Mouse (Mus musculus): ENCODE results near the gene Cpn2. TPM values are rescaled to one million over a fixed set of nuclear protein-coding genes. Genes with fewer than 3 reads are reported as not detected.

Cpn2 gene
- polyA plus RNA-seq, 1 experiment from 2014 or later = 3.6 TPM

DNA sequence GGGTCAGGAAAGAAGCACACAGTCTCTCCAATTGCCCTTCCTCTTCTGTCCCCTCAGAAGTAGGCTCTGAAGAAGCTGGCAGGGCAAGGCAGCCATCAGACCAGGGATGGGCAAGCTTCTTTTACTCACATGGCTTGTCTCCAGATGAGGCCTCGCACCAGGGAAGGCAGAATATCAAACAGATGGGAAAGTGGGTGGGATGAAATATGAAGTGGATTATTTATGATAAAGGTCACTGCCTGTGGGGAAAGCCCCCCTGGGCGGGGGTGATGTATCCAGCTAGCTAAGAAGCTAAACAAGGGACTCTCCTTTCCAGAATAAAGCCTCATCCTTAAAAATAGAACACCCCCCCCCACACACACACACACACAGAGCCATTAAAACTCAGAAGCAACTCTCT is 31.7 kb downstream of the Cpn2 start:
- Histone ChIP-seq H3K4me2 (no peak overlapping the region), H3K27ac (replicated peaks) (no peak overlapping the region), H3K36me3 (replicated peaks) (no peaks in the 10 kb centered on the region), H3K9me3 (replicated peaks) (no peaks in the 10 kb centered on the region), H3K4me1 (replicated peaks) (peaks cover 9% of the 10 kb centered on the region), H3K9ac (no peak overlapping the region), H3K4me3 (replicated peaks) (no peak overlapping the region), H3K27me3 (peaks cover 32% of the 10 kb centered on the region)
- no peak for ATAC-seq (ENCODE audit: insufficient read depth)
- 45% methylated on average over 2 of the region's 2 CpGs for WGBS (ENCODE audit: insufficient replicate concordance)

DNA sequence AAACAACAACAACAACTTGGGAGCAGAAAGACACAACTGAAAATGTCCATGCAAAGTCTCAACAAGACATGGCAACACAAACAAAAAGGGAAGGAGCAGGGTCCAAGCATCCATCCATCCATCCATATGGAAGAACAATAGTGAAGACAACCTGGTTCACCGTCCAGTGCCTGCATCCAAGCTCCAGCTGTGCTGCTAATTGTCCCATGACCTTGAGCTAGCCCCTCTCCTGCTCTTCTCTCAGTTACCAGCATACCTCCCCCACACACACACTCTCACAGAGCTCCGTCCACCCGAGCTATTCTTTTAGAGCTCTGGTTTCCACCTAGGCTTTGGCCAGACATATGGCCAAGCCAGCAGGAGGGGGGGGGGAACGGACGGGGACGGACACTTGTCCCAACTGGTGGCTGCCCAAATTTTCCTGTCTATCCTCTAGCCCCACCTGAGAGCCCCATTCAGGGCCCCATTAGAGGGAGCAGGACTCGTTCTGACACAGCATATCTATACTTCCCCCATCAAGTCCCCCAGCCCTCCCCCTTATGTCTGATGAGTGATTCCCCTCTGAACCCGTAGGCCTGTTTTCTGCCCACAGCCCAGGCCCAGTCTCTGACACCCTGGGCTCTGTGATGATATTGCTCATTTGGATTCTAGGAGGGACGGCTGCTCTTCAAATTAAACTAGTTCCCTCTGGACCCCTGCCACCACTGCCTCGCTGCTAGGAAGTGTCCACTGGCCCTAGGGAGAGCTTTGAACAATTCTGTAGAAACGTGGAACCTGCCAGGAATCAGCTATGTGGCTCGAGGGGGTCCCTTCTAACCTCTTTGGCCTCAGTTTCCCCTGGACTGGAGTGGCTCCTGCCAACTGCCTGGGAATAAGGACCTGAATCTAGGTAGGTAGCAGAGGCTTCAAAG is 32.4 kb downstream of the Cpn2 start:
- H3K27me3 ChIP-seq = peaks cover 32% of the 10 kb centered on the region
- no peak overlapping the region for H3K4me2 ChIP-seq
- WGBS (ENCODE audit: insufficient replicate concordance) = 32% methylated on average over 12 of the region's 12 CpGs
- no peak for ATAC-seq (ENCODE audit: insufficient read depth)
- no peak overlapping the region for H3K27ac ChIP-seq (replicated peaks)
- H3K4me1 ChIP-seq (replicated peaks) = peaks cover 9% of the 10 kb centered on the region
- no peaks in the 10 kb centered on the region for H3K36me3 ChIP-seq (replicated peaks)
- H3K9ac ChIP-seq = no peak overlapping the region
- H3K4me3 ChIP-seq (replicated peaks) = no peak overlapping the region
- H3K9me3 ChIP-seq (replicated peaks) = no peaks in the 10 kb centered on the region

DNA sequence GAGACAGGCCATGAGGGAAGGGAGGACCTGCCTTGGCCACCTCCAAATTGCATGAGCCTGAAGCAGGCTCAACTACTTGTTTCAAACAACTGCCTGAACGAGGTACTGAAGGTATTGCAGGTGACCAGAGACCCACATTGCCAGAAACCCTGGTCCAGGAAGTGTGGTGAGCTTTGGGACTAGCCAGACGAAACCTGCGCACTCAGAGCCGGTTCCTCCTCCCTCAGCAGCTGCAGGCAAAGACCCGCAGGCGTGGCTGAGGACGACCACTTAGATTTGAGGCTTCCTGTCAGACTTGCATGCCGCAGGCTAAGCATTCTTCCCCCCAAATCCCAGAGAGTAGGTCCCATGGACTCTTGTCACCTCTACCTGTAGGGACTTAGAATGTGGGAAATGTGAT is 33.2 kb downstream of the Cpn2 start:
- Histone ChIP-seq H3K9ac (no peak overlapping the region), H3K27me3 (peaks cover 32% of the 10 kb centered on the region), H3K36me3 (replicated peaks) (no peaks in the 10 kb centered on the region), H3K4me2 (no peak overlapping the region), H3K4me1 (replicated peaks) (peaks cover 9% of the 10 kb centered on the region), H3K9me3 (replicated peaks) (no peaks in the 10 kb centered on the region), H3K4me3 (replicated peaks) (no peak overlapping the region), H3K27ac (replicated peaks) (no peak overlapping the region)
- no peak for ATAC-seq (ENCODE audit: insufficient read depth)
- WGBS (ENCODE audit: insufficient replicate concordance) = 26% methylated on average over 8 of the region's 8 CpGs

DNA sequence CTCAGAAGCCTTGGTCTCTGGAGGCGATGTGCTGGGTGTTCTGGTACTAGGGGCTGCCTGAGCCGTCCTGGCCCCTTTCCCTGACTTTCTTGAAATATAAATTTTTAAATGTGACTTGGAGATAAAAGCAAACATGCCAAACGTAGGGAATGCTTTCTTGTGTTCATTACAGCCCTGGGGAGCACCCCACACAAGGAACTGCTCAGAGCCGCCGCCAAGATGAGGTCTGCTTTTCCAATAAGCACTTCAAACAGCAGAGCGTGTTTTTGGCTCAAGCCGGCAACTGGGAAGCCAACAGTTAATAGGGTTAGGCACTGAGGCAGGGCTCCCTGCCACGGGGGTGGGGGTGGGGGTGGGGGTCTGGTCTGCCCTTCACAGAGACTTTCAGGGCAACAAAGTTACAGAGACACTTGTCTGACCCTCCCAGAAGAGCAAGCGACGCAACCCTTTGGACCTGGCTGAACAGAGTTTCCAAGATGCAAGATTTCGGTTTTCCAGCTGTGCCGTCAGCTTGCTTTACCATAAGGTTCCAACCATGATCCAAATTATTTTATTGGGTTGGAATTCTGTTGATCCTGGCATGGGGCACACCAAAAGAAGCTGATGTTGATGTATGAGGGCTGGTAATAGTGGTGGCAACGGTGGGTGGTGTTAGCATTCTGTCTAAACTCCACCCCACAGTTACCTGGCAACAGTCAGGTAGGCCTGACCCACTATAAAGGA is 35.3 kb downstream of the Cpn2 start:
- Histone ChIP-seq H3K4me2 (no peak overlapping the region), H3K27ac (replicated peaks) (no peak overlapping the region), H3K27me3 (peaks cover 29% of the 10 kb centered on the region), H3K36me3 (replicated peaks) (no peaks in the 10 kb centered on the region), H3K4me1 (replicated peaks) (peaks cover 18% of the 10 kb centered on the region), H3K4me3 (replicated peaks) (no peak overlapping the region), H3K9me3 (replicated peaks) (no peaks in the 10 kb centered on the region), H3K9ac (no peak overlapping the region)
- no peak for ATAC-seq (ENCODE audit: insufficient read depth)
- WGBS (ENCODE audit: insufficient replicate concordance) = 52% methylated on average over 13 of the region's 13 CpGs

DNA sequence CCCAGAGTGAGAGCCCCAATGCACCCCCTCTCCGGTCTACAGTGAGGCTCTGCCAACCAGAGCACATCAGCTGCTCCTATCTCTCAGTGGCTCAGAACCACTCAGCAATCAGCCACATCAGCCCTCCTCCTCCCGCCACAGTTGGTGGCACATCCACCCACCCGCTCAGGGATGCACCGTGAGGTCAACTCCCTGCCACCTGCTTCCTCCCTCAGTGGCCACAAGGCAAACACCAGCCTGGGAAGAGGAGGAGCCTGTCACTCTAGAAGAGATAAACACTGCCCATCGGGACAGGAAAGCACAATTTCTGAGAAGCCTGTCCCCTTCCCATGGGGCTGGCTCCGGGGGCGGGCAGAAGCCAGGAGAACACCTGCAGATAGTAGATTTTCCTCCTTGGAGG is 39.9 kb downstream of the Cpn2 start:
- Histone ChIP-seq H3K4me2 (no peak overlapping the region), H3K4me1 (replicated peaks) (0 out of 2 replicates have a peak, but pooled peaks cover 9% of the 10 kb centered on the region), H3K4me3 (replicated peaks) (no peak overlapping the region), H3K36me3 (replicated peaks) (no peaks in the 10 kb centered on the region), H3K9ac (no peak overlapping the region), H3K9me3 (replicated peaks) (no peaks in the 10 kb centered on the region), H3K27me3 (no peaks in the 10 kb centered on the region), H3K27ac (replicated peaks) (no peak overlapping the region)
- WGBS (ENCODE audit: insufficient replicate concordance) = 8% methylated on average over 7 of the region's 7 CpGs
- no peak for ATAC-seq (ENCODE audit: insufficient read depth)

DNA sequence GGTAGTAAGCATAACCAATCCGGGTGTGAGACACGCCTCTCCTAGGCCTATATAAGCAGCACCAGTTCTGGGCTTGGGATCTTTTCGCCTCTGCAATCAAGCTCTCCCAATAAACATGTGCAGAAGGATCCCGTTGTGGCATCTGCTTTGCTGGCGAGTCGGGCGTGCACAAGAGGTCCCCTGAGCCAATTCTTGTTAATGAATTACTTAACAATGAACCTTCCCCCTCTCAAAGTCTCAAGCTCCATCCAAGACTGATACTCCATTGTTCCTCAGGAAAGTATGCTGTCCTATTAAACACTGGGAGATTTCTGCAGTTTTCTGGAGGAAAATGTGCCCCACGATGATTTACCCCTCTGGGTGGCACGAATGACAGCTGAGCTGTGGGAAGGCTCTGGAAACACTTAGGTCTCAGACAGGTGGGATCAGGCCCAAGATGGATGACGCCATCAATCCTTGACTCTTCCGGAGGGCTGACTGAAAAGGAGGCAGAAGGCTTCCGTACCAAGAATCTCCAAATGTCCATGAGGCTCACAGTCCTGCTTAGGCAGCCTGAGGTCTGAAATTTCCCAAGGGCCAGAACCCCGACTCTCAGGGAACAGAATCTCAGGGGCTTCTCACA is 46.0 kb downstream of the Cpn2 start:
- ATAC-seq (ENCODE audit: insufficient read depth) = no peak
- no peak overlapping the region for H3K4me3 ChIP-seq (replicated peaks)
- no peak overlapping the region for H3K9ac ChIP-seq
- no peak overlapping the region for H3K27ac ChIP-seq (replicated peaks)
- no peaks in the 10 kb centered on the region for H3K36me3 ChIP-seq (replicated peaks)
- no peaks in the 10 kb centered on the region for H3K9me3 ChIP-seq (replicated peaks)
- 78% methylated on average over 13 of the region's 13 CpGs for WGBS (ENCODE audit: insufficient replicate concordance)
- no peaks in the 10 kb centered on the region for H3K4me1 ChIP-seq (replicated peaks)
- H3K27me3 ChIP-seq = no peaks in the 10 kb centered on the region
- H3K4me2 ChIP-seq = no peak overlapping the region

DNA sequence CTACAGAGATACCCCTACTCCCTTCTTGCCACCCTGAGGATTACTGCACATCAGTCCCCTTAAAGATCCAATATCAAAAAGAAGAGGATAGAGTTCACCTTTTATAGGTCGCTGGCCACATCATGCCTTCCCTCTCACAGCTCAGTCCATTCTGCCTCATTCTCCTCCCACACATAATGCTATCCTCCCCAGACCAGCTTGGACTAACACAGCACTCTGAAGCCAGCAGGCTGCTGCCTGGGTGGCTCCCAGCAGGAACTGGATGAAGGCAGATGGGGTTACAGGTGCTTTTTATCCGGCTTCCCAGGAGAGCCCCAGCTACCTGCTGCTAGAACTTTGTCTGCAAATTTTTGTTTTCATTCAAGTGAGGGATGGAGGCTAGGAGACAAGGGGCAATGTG is 51.5 kb downstream of the Cpn2 start:
- Histone ChIP-seq H3K4me2 (no peak overlapping the region), H3K27me3 (no peaks in the 10 kb centered on the region), H3K9me3 (replicated peaks) (no peaks in the 10 kb centered on the region), H3K4me3 (replicated peaks) (no peak overlapping the region), H3K36me3 (replicated peaks) (no peaks in the 10 kb centered on the region), H3K4me1 (replicated peaks) (no peaks in the 10 kb centered on the region), H3K9ac (no peak overlapping the region), H3K27ac (replicated peaks) (no peak overlapping the region)
- WGBS (ENCODE audit: insufficient replicate concordance) = 39% methylated on average over 2 of the region's 2 CpGs
- no peak for ATAC-seq (ENCODE audit: insufficient read depth)

DNA sequence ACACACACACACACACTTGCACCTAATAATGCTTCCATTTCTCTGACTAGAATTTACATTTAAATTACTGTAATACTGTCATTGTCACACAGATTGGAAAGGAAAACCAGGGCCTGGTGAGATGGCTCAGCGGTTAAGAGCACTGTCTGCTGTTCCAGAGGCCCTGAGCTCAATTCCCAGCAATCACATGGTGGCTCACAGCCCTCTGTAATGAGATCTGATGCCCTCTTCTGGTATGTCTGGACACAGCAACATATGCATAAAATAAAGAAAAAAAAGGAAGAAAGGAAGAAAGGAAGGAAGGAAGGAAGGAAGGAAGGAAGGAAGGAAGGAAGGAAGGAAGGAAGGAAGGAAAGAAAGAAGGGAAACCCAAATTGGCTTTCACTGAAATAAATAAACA is 53.7 kb downstream of the Cpn2 start:
- Histone ChIP-seq H3K4me3 (replicated peaks) (no peak overlapping the region), H3K9ac (no peak overlapping the region), H3K4me1 (replicated peaks) (no peaks in the 10 kb centered on the region), H3K36me3 (replicated peaks) (no peaks in the 10 kb centered on the region), H3K4me2 (no peak overlapping the region), H3K27ac (replicated peaks) (no peak overlapping the region), H3K27me3 (no peaks in the 10 kb centered on the region), H3K9me3 (replicated peaks) (no peaks in the 10 kb centered on the region)
- ATAC-seq (ENCODE audit: insufficient read depth) = no peak
- WGBS (ENCODE audit: insufficient replicate concordance) = 71% methylated on average over 1 of the region's 1 CpGs

DNA sequence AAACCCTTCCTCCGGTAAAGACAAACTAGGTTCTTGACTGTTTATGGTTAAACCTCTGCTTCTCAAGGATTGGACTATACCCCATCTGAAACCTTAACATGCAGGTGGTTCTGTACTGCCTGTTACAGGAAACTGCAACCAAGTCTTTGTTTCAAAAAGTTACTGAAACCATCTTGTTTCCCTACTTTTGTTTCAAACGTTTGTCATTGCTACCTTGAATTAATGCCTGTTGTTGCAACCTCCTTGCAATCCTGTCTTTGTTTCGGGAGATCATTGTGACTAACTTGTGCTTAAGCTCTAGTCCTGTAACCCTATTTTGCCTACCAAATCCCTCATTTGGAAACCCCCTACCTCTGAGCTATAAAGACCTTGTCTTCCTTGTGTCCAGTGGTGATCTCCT is 55.3 kb downstream of the Cpn2 start:
- Histone ChIP-seq H3K4me3 (replicated peaks) (no peak overlapping the region), H3K27ac (replicated peaks) (no peak overlapping the region), H3K9ac (no peak overlapping the region), H3K27me3 (no peaks in the 10 kb centered on the region), H3K4me2 (no peak overlapping the region), H3K9me3 (replicated peaks) (no peaks in the 10 kb centered on the region), H3K36me3 (replicated peaks) (no peaks in the 10 kb centered on the region), H3K4me1 (replicated peaks) (no peaks in the 10 kb centered on the region)
- WGBS (ENCODE audit: insufficient replicate concordance) = 50% methylated on average over 3 of the region's 3 CpGs
- ATAC-seq (ENCODE audit: insufficient read depth) = no peak

DNA sequence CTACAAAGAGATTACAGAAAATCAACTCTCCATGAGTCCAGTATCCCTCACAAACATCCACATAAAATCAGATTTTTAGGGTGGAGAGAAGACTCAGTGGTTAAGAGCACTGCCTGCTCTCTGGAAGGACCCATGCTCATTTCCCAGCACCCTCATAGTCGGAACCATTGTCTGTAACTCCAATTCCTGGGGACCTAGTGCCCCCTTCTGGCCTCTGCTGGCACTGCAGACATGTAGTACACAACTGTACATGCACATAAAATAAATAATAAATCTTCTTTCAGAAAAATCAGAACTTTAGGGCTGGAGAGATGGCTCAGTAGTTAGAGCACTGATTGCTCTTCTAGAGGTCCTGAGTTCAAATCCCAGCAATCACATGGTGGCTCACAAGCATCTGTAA is 58.0 kb downstream of the Cpn2 start:
- H3K27me3 ChIP-seq = 0 out of 2 replicates have a peak, but pooled peaks cover 3% of the 10 kb centered on the region
- no peaks in the 10 kb centered on the region for H3K4me1 ChIP-seq (replicated peaks)
- WGBS (ENCODE audit: insufficient replicate concordance) = 63% methylated on average over 1 of the region's 1 CpGs
- H3K27ac ChIP-seq (replicated peaks) = no peak overlapping the region
- no peak overlapping the region for H3K4me2 ChIP-seq
- no peak overlapping the region for H3K9ac ChIP-seq
- H3K4me3 ChIP-seq (replicated peaks) = no peak overlapping the region
- no peak for ATAC-seq (ENCODE audit: insufficient read depth)
- no peaks in the 10 kb centered on the region for H3K36me3 ChIP-seq (replicated peaks)
- H3K9me3 ChIP-seq (replicated peaks) = no peaks in the 10 kb centered on the region

DNA sequence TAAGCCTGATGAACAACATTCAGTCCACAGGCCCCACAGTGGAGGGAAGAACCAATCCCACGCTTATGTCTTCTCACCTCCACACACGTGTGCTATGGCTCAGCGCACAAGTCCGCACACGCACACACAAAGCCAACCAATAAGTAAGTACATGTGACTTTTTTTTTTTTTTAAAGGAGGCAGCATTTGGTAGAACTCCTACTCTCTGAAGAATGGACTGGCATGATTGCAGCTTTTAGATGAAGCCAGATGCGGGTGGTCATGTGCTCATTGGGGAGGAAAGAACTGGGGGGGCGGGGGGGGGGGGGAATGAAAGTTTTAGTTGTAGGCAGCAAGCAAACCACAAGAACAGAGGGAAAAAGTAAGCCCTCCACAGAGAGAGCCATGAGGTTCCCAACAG is 59.3 kb downstream of the Cpn2 start:
- ATAC-seq (ENCODE audit: insufficient read depth) = no peak

More for the DNA sequence above, 59.3 kb downstream of the Cpn2 start:
- Histone ChIP-seq H3K4me3 (replicated peaks) (no peak overlapping the region), H3K9me3 (replicated peaks) (no peaks in the 10 kb centered on the region), H3K4me1 (replicated peaks) (no peaks in the 10 kb centered on the region), H3K4me2 (no peak overlapping the region), H3K27me3 (0 out of 2 replicates have a peak, but pooled peaks cover 3% of the 10 kb centered on the region), H3K36me3 (replicated peaks) (no peaks in the 10 kb centered on the region), H3K9ac (no peak overlapping the region), H3K27ac (replicated peaks) (no peak overlapping the region)
- WGBS (ENCODE audit: insufficient replicate concordance) = 72% methylated on average over 7 of the region's 7 CpGs
